Mouse (Mus musculus): ENCODE measurements at regions not wholly inside any gene's neighbourhood (a gene's known extent, or its start where the extent isn't known, plus 50 kb on each side); places are given as distances from the start of the nearest gene placed in this dataset.

GRCm38 (mm10) chr5:64461592-64461991 is 305.5 kb downstream of the Tbc1d1 start:
- TF ChIP-seq USF1 (IDR thresholded peaks at IDR 0.05; ENCODE audit: low read depth) = no peak
- no peak for TF ChIP-seq CTCF (IDR thresholded peaks at IDR 0.05; ENCODE audit: control insufficient read depth, insufficient read depth, insufficient read length)
- no peak for TF ChIP-seq MYOG (IDR thresholded peaks at IDR 0.05; ENCODE audit: control insufficient read depth, extremely low read depth, insufficient read length)
- TF ChIP-seq MYOD1 (IDR thresholded peaks at IDR 0.05; ENCODE audit: control insufficient read depth, insufficient read length, low read depth) = no peak
- no peak for TF ChIP-seq MAX (IDR thresholded peaks at IDR 0.05)
- TF ChIP-seq FOSL1 (IDR thresholded peaks at IDR 0.05; ENCODE audit: insufficient read depth, low read length, poor library complexity, severe bottlenecking) = no peak
